Mouse (Mus musculus) embryonic facial prominence, embryonic 10.5 days (tissue): ENCODE measurements around the gene Cfp. TPM values are rescaled to one million over a fixed set of nuclear protein-coding genes. Genes with fewer than 3 reads are reported as not detected.

Experiments used
- DNase-seq: peaks from one replicate; pipeline ENCODE4 v3.0.0-alpha.2; 2017; ENCODE audit warnings: low spot score
- H3K27ac ChIP-seq: fragments of 300-500 bp; sonication (generic); replicated peaks from 2 replicates; pipeline ENCODE4 v1.5.1; 2016; ENCODE audit warnings: mild to moderate bottlenecking
- H3K27me3 ChIP-seq: fragments of 300-500 bp; sonication (generic); replicated peaks from 2 replicates; pipeline ENCODE4 v1.6.1; 2016; ENCODE audit warnings: low read depth, mild to moderate bottlenecking; ENCODE audit not compliant: poor library complexity, severe bottlenecking
- H3K36me3 ChIP-seq: fragments of 300-500 bp; sonication (generic); replicated peaks from 2 replicates; pipeline ENCODE4 v1.6.1; 2016; ENCODE audit warnings: mild to moderate bottlenecking, moderate library complexity
- H3K4me1 ChIP-seq: fragments of 300-500 bp; sonication (generic); 2 replicates; pipeline ENCODE4 v1.6.1; 2016
- H3K4me3 ChIP-seq: fragments of 300-500 bp; sonication (generic); 2 replicates; pipeline ENCODE4 v1.5.1; 2016; ENCODE audit warnings: mild to moderate bottlenecking, moderate library complexity
- H3K9me3 ChIP-seq: fragments of 300-500 bp; sonication (generic); 2 replicates; pipeline ENCODE4 v1.6.1; 2016; ENCODE audit warnings: mild to moderate bottlenecking
- WGBS: fragments of 180-500 bp; shearing (Covaris S2); methylation state at CpG from one replicate; pipeline ENCODE4 v1.1.7; 2016; 5-methylcytosine and 5-hydroxymethylcytosine counted together
- polyA plus RNA-seq: library from polyadenylated mRNA; unstranded; fragments of >200 nt; fragmentation: Nextera tagmentation; extraction: Ambion mirVana; gene quantifications from 2 replicates; pipeline ENCODE4 v1.2.1, GENCODE M21; 2016

Cfp gene
- 2.8 and 3.7 TPM in 2 replicates for polyA plus RNA-seq

DNA sequence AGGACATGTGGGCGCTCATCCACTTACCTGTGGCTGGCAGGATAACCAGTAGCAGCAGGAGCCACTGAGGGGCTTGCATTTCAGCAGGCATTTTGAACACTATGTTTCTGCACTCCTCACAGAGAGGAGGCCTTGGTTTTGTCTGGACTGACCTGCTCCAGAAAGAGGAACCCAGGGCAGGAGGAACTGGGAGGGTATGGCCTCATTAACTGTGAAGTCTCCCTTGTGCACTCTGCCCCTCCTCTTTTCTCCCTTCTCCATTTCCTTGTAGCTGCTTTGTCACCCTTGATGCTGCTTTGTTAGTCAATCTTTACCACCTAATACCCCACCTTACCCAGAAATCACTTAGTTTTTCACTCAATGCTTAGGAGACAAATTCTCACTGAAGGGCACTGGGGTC lies at the start of gene Cfp:
Gene Cfp, minus strand, starts transcription at position 192 of the 400 bp plus-strand sequence.
- 96% methylated on average over 1 of the region's 1 CpGs for WGBS
- no peaks in the 10 kb centered on the region for H3K4me1 ChIP-seq
- no peaks in the 10 kb centered on the region for H3K27me3 ChIP-seq
- peaks cover 55% of the 10 kb centered on the region for H3K36me3 ChIP-seq
- H3K4me3 ChIP-seq = no peak within 1 kb of the TSS
- H3K27ac ChIP-seq = no peak within 1 kb of the TSS
- no peak for DNase-seq
- no peaks in the 10 kb centered on the region for H3K9me3 ChIP-seq

DNA sequence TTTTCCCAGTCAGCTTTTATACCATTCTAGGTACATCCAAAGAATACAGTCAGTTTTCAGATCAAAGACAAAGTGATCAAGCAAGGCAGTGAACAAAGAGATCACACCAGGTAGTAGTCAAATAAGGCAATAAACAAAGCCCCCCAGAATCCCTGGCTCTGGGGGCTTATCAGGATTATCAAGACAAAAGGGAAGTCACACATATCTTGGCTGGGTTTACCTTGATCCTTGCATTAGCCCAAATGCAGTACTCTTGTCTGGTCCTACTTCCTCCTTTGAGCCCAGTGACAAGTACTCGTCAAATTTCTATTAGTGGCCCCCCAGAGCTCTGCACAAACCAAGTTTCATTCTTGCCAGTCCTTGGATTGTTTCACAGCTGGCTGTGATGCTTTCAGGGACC lies 49.5 kb upstream of the Cfp start:
- WGBS = 85% methylated on average over 1 of the region's 1 CpGs
- H3K9me3 ChIP-seq = peaks cover 4% of the 10 kb centered on the region; the same call in 1 of the 2 replicates

DNA sequence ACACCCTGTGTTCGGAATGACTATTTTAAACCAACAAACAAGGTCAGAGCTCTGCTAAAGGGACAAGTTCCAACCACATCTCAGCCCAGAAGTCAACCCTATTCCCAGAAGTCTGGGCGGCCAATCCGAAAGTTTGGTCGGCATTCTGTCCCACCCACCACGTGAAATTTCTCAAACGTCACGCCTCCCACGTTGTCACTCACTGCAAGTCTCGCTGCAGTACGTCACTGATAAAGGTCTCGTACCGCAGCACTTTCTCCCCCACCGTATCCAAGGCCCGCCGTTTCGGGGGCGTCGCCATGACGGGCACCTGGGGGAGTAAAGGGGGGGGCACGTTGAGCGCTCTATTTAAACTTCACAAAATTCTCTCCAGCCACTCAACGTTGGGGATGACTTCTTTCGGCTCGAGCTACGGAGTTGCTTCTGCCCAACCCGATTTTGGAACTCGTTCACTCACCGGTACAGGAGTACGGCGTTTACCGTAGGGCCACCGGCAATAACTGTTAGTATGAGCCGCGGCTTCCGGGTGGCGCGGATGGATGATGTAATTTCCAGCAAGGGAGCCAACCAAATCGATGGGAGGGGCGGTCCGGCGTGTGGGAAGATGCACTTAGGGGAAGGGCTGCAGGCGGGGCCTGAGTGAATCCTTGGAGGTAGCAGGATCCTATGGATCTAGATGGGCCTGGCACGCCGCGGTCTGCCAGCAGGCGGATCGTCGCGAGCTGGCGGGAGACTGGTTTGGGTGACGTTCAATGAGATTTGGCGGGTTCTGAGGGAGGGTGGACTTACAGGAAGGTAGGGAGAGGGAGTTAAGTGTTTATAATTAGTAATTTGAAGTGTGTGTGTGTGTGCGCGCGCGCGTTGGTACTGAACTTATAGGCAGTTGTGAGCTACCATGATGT lies 30.4 kb upstream of the Cfp start, which contains the start of gene Uxt:
Gene Uxt, minus strand, starts transcription at position 541 of the 902 bp plus-strand sequence.
- Histone ChIP-seq H3K9me3 (no peaks in the 10 kb centered on the region), H3K27ac (peak within 1 kb of the TSS; percentile 66), H3K27me3 (no peaks in the 10 kb centered on the region), H3K4me1 (no peaks in the 10 kb centered on the region), H3K36me3 (peaks cover 11% of the 10 kb centered on the region), H3K4me3 (peak within 1 kb of the TSS; percentile 63)
- WGBS = 23% methylated on average over 57 of the region's 57 CpGs
- DNase-seq = peak; percentile 92

More for the DNA sequence above, 49.5 kb upstream of the Cfp start:
- DNase-seq = no peak
- Histone ChIP-seq H3K4me1 (no peaks in the 10 kb centered on the region), H3K27ac (no peak overlapping the region), H3K27me3 (no peaks in the 10 kb centered on the region), H3K4me3 (no peak overlapping the region), H3K36me3 (peaks cover 10% of the 10 kb centered on the region)

DNA sequence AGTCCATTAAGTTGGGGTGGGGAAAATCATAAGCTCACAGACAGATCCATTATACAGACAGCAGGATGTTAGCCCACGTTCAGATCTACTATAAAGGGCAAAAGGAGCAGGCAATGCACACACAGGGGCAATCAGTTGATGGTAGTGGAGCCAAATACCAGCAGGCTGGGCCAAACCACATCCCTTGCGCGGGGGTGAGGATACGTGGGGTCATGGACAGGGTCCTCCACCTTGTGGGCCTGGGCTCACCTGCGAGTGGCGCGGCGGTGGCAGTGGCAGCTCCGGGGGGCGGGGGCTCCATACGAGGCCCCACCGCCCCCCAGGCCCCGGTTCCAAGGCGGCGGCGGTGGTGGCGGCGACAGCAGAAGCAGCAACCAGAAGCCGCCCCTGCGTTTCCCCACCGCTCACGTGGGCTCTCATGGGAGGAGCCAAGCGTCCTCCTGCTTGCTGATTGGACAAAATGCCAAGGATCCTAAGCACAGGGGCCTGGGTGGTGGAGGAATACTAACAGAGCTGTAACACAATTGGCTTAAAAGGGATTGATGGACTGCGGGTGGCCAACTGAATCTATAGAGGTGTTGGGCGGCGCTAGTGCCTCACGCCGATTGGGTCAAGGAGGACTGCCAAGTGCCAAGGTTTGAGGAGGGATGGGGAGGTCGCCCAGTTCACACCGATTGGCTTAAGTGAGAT lies 19.0 kb upstream of the Cfp start, which contains the start of gene Elk1:
Gene Elk1, minus strand, starts transcription at position 418 of the 690 bp plus-strand sequence.
- Histone ChIP-seq H3K4me1 (peaks cover 3% of the 10 kb centered on the region; the same call in 1 of the 2 replicates), H3K27me3 (no peaks in the 10 kb centered on the region), H3K36me3 (no peaks in the 10 kb centered on the region), H3K27ac (peak within 1 kb of the TSS; percentile 86), H3K9me3 (peaks cover 3% of the 10 kb centered on the region; the same call in 1 of the 2 replicates), H3K4me3 (peak within 1 kb of the TSS; percentile 71)
- peak; percentile 88 for DNase-seq
- 11% methylated on average over 30 of the region's 30 CpGs for WGBS

DNA sequence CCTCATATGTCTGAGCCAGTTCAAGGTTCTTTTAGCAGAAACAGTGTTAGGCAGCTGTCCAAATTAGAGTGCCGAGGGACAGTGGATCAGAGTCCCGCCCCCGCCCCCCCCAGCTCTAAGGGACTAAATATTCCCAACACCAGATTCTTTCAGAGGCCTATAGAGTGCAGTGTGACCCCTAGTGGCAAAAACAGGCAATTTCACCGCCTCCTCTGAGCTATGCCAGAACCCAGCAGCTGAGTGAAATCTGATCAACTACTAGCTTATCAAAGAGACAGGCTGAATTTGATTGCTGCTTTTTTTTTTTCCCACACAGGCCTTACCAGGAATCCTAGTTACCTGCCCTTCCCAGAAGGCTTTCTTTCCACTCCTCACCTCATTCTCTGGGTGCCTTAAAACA lies 14.7 kb upstream of the Cfp start:
- DNase-seq = peak; percentile 34
- H3K4me1 ChIP-seq = peaks cover 3% of the 10 kb centered on the region; the same call in 1 of the 2 replicates
- no peaks in the 10 kb centered on the region for H3K27me3 ChIP-seq
- peaks cover 3% of the 10 kb centered on the region; the same call in 1 of the 2 replicates for H3K9me3 ChIP-seq
- peaks cover 8% of the 10 kb centered on the region for H3K36me3 ChIP-seq
- 17% methylated on average over 4 of the region's 4 CpGs for WGBS
- no peak overlapping the region for H3K4me3 ChIP-seq
- no peak overlapping the region for H3K27ac ChIP-seq

DNA sequence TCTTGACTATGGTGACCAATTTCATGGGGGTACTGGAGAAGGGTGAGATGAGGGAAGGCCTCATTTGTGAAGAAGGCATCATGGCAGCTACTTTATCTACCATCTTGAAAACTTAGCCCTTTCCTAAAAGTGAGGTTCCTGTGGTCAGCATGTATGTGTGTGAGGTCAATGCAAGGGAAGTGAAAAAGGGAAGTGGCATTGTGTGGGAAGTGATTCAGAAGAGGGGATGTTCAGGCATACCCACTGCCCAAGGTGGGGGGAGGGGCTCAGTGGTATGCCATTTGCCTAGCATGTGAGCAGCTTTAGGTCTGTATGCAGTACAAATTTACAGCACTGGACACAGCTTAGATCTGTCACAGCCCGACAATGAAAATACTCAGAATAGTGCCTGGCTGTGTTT lies 608 bp upstream of the Cfp start:
- Histone ChIP-seq H3K27me3 (no peaks in the 10 kb centered on the region), H3K27ac (no peak overlapping the region), H3K4me3 (no peak overlapping the region), H3K9me3 (no peaks in the 10 kb centered on the region), H3K4me1 (no peaks in the 10 kb centered on the region), H3K36me3 (peaks cover 56% of the 10 kb centered on the region)
- 84% methylated on average over 1 of the region's 1 CpGs for WGBS
- DNase-seq = no peak

DNA sequence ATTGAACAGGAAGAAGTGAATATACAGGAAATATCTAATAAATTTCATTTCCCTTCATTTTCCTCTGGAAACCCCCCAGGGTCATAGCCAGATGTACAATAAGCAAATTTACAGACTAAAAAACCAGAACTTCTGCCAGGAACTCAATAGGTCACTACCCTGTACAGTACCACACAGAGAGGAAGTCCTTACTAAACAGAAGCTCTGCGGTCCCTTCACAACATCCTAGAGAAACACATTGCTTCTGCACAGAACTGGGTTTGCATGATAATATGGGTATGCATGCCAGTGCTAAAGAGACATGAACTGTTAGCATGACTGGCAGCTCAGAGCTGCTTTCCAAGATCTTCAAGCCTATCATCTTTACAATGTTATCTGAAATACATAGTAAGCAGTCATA lies 1.5 kb downstream of the Cfp start:
- Histone ChIP-seq H3K27me3 (no peaks in the 10 kb centered on the region), H3K36me3 (peaks cover 40% of the 10 kb centered on the region), H3K4me1 (no peaks in the 10 kb centered on the region), H3K27ac (no peak overlapping the region), H3K4me3 (no peak overlapping the region), H3K9me3 (no peaks in the 10 kb centered on the region)
- 100% methylated on average over 1 of the region's 1 CpGs for WGBS
- no peak for DNase-seq

DNA sequence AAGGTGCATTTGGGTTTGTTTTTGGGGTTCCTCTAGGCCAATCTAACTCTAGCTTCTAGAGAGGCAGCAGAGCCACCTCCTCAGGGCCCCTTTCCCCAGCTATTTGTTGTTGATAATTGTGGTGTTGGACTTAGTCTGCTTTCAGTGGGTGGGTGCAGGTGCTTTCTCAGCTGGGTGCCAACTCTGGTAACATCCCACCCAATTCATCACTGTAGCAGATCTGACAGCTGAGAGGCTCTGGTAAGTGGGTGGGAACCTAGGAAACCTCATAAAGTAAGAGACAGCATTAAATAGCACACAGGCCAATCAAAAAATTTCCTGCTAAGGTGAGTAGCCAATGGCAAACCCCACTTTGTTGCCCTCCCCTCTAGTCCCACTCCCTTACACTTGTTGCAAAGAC lies 6.4 kb downstream of the Cfp start:
- no peak overlapping the region for H3K4me3 ChIP-seq
- no peak for DNase-seq
- no peak overlapping the region for H3K27ac ChIP-seq
- H3K27me3 ChIP-seq = peaks cover 7% of the 10 kb centered on the region
- no peaks in the 10 kb centered on the region for H3K9me3 ChIP-seq
- peaks cover 4% of the 10 kb centered on the region for H3K4me1 ChIP-seq
- peaks cover 22% of the 10 kb centered on the region for H3K36me3 ChIP-seq

DNA sequence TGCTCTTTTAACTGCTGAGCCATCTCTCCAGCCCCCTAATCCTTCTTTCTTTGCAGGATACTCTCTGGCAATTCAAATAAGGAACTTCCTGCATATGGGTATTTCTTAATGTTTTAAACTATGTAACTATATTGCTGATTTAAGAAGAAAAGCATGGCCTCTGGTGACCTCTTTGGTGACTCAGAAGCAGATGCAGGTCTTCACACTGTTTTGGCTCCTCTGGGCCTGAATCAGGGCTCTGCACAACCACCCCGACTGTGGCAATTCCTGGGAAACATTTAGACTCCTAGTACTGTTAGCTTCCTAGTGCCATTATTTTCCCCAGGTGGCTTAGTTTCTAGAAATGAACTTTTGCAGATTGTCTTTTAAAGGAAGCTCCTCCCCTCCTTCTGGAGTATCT lies 7.8 kb downstream of the Cfp start:
- WGBS = 69% methylated on average over 1 of the region's 1 CpGs
- peaks cover 22% of the 10 kb centered on the region for H3K27me3 ChIP-seq
- no peaks in the 10 kb centered on the region for H3K9me3 ChIP-seq
- no peak overlapping the region for H3K27ac ChIP-seq
- H3K4me1 ChIP-seq = peaks cover 4% of the 10 kb centered on the region
- no peak overlapping the region for H3K4me3 ChIP-seq
- peaks cover 21% of the 10 kb centered on the region for H3K36me3 ChIP-seq
- DNase-seq = no peak

DNA sequence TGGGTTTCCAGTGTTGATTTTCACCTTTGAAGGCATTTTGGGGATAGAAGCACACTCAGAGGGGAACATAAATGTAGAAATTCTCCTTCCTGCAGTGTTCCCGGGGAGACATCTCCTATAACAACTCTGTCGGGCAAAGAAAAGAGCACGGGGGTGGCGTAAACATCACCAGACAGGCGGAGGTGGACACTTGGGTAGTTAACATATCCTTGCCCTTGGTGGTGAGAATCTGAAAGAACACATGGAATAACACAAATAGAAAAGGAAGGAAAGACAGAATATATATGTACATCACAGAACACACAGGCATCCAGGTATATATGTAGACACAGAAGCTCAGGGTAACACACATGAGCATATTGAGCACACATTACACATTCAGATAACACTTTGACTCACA lies 10.0 kb downstream of the Cfp start:
- H3K27me3 ChIP-seq = peaks cover 25% of the 10 kb centered on the region
- peak overlapping the region; percentile 57 for H3K4me3 ChIP-seq
- peaks cover 4% of the 10 kb centered on the region for H3K4me1 ChIP-seq
- no peaks in the 10 kb centered on the region for H3K36me3 ChIP-seq
- H3K27ac ChIP-seq = no peak overlapping the region
- H3K9me3 ChIP-seq = no peaks in the 10 kb centered on the region
- no peak for DNase-seq
- WGBS = 49% methylated on average over 5 of the region's 5 CpGs

DNA sequence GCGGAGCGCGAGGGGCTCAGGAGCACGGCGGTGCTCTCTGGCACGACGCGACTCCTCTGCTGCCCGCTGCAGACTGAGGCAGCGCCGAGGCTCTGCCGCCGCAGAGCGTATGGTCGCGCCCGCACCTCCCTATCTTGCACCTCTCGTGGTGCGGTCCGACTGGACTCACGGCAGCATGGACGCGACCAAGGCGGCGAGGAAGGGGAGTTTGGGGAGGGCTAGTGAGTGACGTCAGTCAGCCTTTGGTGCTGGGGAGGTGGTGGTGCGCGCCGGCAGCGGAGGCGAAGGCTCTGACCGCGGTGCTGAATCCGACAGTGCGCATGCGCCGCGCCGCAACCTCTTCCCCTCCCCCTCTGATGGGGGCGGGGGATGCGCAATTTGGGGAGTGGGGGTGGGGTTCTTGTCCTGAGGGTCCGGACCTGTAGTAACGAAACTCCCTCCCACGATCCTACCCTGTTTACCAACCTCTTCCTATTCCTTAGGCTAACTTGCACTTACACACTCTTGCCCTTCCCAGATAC lies 10.5 kb downstream of the Cfp start, which contains the start of gene Syn1:
Gene Syn1, minus strand, starts transcription at position 161 of the 521 bp plus-strand sequence.
- DNase-seq = peak; percentile 87
- WGBS = 15% methylated on average over 44 of the region's 44 CpGs
- Histone ChIP-seq H3K36me3 (no peaks in the 10 kb centered on the region), H3K27me3 (peaks cover 25% of the 10 kb centered on the region), H3K27ac (no peak within 1 kb of the TSS), H3K4me3 (peak within 1 kb of the TSS; percentile 57), H3K9me3 (no peaks in the 10 kb centered on the region), H3K4me1 (peaks cover 4% of the 10 kb centered on the region)

DNA sequence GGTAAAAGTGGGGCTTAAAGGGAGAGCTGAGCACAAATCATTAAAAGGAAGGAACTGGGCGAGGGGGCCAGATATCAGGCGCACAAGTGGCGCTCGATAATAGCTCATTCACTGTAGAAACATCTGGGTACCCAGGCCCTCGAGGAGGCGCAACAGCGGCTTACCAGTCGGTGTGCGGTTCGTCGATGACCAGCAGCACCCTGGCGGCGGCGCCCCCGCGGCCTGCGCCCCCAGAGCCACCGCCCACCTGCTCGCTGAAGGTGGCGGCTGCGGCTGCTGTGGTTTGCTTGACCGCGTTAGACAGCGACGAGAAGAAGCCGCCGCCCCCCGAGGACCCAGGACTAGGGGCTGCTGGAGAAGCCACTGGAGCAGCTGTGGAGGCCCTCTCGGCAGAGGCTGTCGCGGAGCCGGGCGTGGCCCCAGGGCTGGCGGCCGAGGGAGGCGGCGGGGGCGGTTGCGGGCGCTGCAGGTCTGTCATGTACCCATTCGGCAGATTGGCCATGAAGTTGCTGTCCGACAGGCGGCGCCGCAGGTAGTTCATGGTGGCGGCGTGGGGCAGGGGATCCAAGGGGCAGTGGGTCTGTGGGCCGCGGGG lies 11.0 kb downstream of the Cfp start:
- H3K9me3 ChIP-seq = no peaks in the 10 kb centered on the region
- peaks cover 4% of the 10 kb centered on the region for H3K4me1 ChIP-seq
- H3K27ac ChIP-seq = no peak overlapping the region
- WGBS = 16% methylated on average over 49 of the region's 49 CpGs
- no peaks in the 10 kb centered on the region for H3K36me3 ChIP-seq
- H3K27me3 ChIP-seq = peaks cover 25% of the 10 kb centered on the region
- peak overlapping the region; percentile 57 for H3K4me3 ChIP-seq
- no peak for DNase-seq
